Mouse (Mus musculus) left cerebral cortex, postnatal 10 days (tissue): ENCODE results near the gene Mpdu1. TPM values are rescaled to one million over a fixed set of nuclear protein-coding genes. Genes with fewer than 3 reads are reported as not detected.

Experiments used
- DNase-seq, 2 experiments: peaks; one replicate each; pipeline ENCODE4 v3.0.0; 2021 to 2022; ENCODE audit warnings: low spot score in 2 of 2, mixed read lengths in 1 of 2; ENCODE audit errors: extremely low spot score in 1 of 2
- intact Hi-C: fragments of 180-260 bp; cut with DNase I; formaldehyde crosslinking; loops from one replicate; pipeline ENCODE4 v1.15.1; 2025
- total RNA-seq, 2 experiments: library from RNA; stranded (reverse); gene quantifications; 2 replicates each; pipeline ENCODE4 v1.2.3; 2021

Mpdu1 gene
- total RNA-seq, 2 experiments from 2014 or later = 87.3 to 95.6 TPM

- DNase-seq = no peak
- intact Hi-C loops = no loop called here
Observed at GRCm38 (mm10) chr11:69693421-69693965, 31.1 kb upstream of the Mpdu1 start.

GRCm38 (mm10) chr11:69692863-69693262, 30.4 kb upstream of the Mpdu1 start:
- intact Hi-C loops = no loop called here

GRCm38 (mm10) chr11:69692196-69692811, 29.9 kb upstream of the Mpdu1 start:
- intact Hi-C loops = no loop called here
- DNase-seq = no peak

More at GRCm38 (mm10) chr11:69692863-69693262, 30.4 kb upstream of the Mpdu1 start:
- DNase-seq = no peak

- intact Hi-C loops = no loop called here
- DNase-seq = no peak
Observed at GRCm38 (mm10) chr11:69689891-69690290, 27.4 kb upstream of the Mpdu1 start.

DNA sequence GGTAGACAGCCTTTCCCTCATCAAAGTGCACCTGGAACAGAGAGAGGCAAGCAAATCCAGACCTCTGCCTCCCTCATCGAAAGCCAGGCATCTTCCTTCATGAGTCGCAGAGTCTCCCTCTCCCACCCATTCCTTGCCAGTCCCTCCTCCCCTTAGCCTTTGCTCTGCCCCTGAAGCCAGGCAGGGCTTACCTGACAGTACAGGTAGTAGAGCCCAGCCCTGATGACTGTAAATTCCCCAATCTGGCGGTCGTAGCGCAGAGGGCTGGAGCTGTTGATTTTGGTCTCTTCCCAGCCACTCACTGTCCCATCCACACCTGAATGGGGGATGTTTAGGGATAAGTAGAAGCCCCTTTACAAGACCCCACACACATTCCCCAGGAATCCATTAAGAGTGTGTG, 24.6 kb upstream of the Mpdu1 start:
- no peak for DNase-seq
- intact Hi-C loops = no loop called here

GRCm38 (mm10) chr11:69686377-69686776, 23.9 kb upstream of the Mpdu1 start:
- peak in 1 of 2 experiments; percentile 88 for DNase-seq
- intact Hi-C loops = no loop called here

GRCm38 (mm10) chr11:69685526-69686148, 23.2 kb upstream of the Mpdu1 start, which contains the start of gene Tnfsf13:
Gene Tnfsf13 (minus strand): TSS chr11:69685784.
- DNase-seq = peak in 1 of 2 experiments; percentile 84
- intact Hi-C loops = no loop called here

DNA sequence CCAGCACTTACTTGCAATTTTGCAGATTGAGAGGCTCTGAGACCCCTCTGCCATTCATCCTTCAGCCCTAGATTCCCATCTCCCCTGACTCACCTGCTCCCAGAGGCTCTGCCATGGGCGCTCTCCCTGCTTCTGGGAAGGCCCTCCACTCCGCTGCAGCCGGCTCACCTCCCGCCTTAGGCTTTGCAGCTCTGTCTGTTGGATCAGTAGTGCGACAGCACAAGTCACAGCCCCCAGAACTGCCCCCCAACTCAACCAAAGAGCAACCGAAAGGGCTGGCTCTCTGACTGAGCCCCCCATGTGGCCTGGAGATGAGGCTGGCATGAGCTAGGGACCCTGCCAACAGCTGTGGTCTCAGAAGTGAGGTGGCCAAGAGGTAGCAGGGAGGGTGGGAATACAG, 22.5 kb upstream of the Mpdu1 start:
- intact Hi-C loops = loop anchor here (5.0 kb wide), 1 partner anchor 32 kb away; no protein-coding TSS in a partner anchor
- no peak for DNase-seq

GRCm38 (mm10) chr11:69684128-69684745, 21.8 kb upstream of the Mpdu1 start:
- peak in 1 of 2 experiments; percentile 59 for DNase-seq
- intact Hi-C loops = loop anchor here (5.0 kb wide), 1 partner anchor 33 kb away; no protein-coding TSS in a partner anchor

DNA sequence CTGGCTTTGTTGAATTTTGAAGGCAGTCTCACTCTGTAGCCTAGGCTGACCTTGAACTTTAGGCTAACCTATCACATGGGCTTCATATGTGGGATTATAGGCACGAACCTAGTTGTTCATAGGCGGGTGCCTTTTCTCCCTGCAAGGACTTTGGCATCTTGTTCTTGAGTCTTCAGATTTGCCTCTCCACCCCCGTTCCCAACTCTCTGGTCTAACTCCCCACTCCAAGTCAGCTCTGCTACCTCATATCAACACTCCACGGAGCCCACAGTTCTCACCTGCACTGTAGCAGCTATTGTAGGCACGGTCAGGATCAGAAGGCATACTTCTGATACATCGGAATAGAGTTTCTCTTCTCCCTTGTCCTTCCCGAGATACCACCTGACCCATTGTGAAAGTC, 21.1 kb upstream of the Mpdu1 start:
- no peak for DNase-seq
- intact Hi-C loops = loop anchor here (2.0 to 5.0 kb wide), 2 partner anchors 34 to 71 kb away; no protein-coding TSS in a partner anchor

GRCm38 (mm10) chr11:69682840-69683533, 20.5 kb upstream of the Mpdu1 start:
- DNase-seq = peak; percentile 90 to 92
- intact Hi-C loops = loop anchor here (2.0 to 5.0 kb wide), 2 partner anchors 34 to 72 kb away; no protein-coding TSS in a partner anchor

DNA sequence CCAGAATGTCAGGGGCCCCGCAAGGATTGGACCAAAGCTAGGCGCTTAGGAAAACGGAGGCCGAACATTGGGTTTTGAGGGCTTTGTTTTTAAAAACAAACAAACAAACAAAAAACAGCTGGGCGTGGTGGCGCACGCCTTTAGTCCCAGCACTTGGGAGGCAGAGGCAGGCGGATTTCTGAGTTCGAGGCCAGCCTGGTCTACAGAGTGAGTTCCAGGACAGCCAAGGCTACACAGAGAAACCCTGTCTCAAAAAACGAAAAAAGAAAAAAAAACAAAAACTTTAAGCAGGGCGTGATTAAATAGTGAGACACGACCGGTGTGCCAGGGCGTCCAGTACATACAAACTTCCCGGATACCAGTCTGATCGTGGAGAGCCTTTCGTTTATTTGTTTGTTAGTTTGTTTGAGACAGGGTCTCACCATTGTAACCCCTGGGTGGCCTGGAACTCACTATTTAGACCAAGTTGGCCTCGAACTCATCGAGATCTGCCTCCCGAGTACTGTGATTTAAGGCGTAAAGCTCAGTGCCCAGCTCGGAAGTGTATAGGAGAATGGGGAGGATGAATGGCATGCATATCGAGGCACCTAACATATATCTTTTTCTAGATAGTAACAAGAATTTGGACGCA, 19.9 kb upstream of the Mpdu1 start:
- intact Hi-C loops = loop anchor here (2.0 to 5.0 kb wide), 2 partner anchors 35 to 72 kb away; no protein-coding TSS in a partner anchor
- DNase-seq = no peak

- intact Hi-C loops = loop anchor here (2.0 to 5.0 kb wide), 2 partner anchors 36 to 73 kb away; no protein-coding TSS in a partner anchor
- DNase-seq = peak; percentile 97 to 99
Observed at GRCm38 (mm10) chr11:69681314-69682208, 19.1 kb upstream of the Mpdu1 start, which contains the start of gene Senp3. Gene Senp3 (minus strand): TSS chr11:69682084.

GRCm38 (mm10) chr11:69680136-69680855, 17.9 kb upstream of the Mpdu1 start:
- no peak for DNase-seq
- intact Hi-C loops = loop anchor here (5.0 kb wide), 1 partner anchor 37 kb away; no protein-coding TSS in a partner anchor

- intact Hi-C loops = no loop called here
- DNase-seq = no peak
Observed at GRCm38 (mm10) chr11:69679144-69679543, 16.7 kb upstream of the Mpdu1 start.

- DNase-seq = peak; percentile 99 to 100
- intact Hi-C loops = no loop called here
Observed at GRCm38 (mm10) chr11:69672211-69672706, 9.8 kb upstream of the Mpdu1 start, which contains the start of gene Eif4a1. Gene Eif4a1 (minus strand): TSS chr11:69672423.
